Mouse (Mus musculus) fibroblast of lung, adult 2 months (primary cell): ENCODE results near the gene Zfp94.

Experiments
- DNase-seq: peaks from one replicate; pipeline ENCODE4 v3.0.0-alpha.2; 2011; ENCODE audit warnings: low read depth

Zfp94 gene

DNA sequence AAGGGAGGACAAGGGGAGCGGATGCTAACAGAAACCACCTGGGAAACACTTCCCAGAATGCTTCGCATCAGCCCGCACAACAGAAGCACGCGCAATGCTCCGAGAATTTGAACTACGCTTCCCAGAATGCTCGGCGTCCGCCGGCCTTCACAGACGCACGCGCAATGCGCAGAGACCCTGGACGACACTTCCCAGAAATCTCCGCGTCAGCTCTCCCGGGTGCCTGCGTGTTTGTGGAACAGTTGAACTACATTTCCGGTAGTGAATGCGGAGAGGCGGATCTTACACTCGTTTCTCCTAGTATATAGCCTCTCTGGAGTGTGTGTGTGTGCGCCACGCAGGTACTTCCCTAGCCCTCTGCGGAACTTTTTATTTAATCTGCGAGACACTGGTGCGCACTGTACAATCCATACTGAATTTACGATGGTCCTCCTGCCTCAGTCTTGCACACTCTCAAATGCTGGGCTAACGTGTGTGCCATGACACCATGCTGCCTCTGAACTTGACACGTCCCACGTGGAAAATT lies at the start of gene Zfp94:
TSS of gene Zfp94 (minus strand) at position 100 of the 526 bp plus-strand sequence.
- DNase-seq = peak; percentile 91

DNA sequence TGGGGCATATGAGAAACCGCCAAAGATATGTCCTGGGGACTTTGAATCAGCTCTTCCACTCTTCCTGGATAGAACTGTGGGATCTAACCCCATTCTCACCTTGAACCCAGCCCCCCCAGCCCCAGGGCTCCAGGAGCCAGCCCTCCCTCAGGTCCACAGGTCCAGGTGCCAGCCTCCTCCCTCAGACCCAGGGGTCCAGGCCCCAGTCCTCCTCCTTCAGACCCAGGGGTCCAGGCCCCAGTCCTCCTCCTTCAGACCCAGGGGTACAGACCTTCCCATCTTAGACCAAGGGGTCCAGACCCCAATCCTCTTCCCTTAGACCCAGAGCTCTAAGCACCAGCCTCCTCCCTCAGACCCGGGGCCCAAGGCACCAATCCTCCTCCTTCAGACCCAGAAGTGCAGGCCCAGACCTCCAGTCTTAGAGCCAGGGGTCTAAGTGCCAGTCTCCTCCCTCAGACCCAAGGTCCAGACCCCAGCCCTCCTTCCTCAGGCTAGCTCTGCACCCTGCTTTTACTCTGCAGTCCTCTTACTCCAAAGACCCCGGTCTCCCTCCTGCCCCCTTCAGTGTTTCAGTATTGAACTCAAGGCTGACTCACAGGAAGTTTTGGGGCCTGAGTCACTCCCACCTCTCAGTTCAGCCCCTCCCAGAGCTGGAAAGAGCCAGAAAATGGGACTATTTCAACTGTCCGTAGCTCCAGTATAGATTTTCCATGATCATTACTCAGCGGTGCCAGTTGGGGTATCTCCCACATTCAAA lies 49.0 kb upstream of the Zfp94 start:
- DNase-seq = no peak

DNA sequence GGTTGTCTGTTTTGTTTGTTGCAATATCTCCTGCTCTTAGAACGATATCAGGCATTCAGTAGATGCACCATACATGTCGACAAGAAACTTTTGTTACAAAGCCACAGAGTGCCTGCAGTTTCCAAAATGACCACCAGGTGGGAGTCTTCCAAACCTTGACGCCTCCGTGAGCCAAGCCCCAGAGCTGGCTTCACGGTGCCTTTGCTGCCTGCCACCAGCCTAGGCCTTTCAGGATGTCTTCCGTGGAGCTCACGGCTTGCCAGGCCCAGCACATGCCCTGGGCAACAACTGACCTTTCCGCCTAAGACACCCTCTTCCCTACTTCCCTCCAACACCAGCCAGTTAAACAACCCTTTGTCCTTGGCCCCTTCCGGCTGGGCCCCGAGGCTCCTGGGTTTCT lies 48.4 kb upstream of the Zfp94 start:
- DNase-seq = peak; percentile 61

DNA sequence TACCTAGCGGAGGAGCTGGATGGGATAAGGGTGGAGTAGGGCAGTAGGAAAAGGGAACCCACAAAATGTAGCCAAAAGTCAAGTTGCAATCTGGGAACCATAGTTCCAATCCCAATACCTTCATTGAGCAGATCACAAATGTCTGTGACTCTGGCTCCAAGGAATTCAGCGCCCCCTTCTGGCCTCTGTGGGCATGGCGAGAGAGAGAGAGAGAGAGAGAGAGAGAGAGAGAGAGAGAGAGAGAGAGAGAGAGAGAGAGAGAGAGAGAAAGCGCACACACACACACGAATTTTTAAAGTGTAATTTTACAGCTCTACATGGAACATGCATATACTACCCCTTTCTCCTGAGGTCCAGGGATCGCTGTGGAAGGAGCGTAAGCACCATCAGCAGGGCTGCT lies 46.8 kb upstream of the Zfp94 start:
- no peak for DNase-seq

DNA sequence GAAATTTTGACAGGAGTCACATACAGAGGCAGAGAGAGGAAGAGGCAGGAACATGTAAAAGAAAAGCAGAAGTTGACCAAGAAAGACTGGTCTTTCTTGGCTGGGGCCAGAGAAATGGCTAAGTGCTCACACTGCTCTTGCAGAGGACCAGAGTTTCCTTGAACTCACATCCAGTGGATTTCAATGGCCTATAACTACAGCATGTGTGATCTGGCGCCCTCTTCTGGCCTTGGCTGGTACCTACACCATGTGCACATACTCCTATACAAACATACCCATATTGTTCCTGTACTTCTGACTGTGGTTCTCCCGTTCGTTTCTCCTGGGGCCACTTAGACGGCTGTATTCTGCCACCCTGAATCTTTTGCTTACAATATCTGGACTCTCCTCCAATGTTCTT lies 44.5 kb upstream of the Zfp94 start:
- DNase-seq = no peak

DNA sequence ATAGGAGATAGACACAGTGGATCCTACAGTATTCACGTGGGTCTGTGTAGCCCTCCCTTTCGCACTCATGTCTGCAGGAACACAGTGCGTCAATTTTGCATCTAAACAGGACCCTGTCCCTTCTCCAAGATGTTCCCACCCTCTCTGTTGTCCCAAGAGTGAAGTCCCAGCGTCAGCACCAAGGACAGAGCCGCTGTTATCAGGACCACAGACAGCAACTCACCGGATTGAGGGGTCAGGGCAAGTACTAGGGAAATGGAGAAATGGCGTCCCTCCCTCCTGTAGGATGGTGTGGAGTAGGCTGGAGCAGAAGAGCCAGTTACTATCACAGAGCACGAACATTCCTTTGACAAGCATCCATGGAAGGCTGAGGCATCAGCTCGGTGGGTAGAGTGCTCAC lies 42.8 kb upstream of the Zfp94 start:
- no peak for DNase-seq

DNA sequence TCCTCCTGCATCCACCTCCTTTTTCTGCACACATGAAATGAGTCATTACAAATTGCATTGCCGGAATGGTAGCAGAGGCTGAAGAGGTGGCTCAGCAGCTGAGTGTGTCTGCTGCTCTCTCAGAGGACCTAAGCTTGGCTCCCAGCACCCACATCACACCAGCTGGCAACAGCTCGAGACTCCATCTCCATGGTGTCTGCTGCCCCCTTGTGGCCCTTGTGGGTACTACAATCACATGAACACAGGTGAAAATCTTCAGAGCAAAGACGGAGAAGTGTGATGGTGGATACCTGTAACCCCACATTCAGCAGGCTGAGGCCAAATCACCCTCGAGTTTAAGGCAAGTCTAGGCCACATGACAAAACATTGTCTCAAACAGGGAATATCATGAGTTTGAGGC lies 41.4 kb upstream of the Zfp94 start:
- DNase-seq = no peak

DNA sequence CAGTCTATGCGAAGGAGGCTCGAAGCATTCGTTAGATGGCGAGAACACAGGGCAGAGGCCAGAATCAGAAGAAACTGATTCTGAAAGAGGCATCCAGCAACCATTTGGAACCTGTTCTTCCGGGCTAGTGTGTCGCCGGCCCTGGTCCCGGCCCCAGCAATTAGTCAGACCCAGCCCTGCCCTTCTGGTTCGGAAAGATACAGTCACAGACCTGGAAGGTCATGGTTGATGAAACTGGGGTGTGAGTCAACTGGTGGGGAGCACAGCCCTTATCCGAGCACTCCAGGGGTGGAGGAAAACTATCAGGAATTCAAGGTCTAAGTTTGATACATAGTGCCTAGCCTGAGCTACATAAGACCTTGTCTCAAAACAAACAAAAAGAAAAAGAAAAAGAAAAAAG lies 39.6 kb upstream of the Zfp94 start:
- no peak for DNase-seq

DNA sequence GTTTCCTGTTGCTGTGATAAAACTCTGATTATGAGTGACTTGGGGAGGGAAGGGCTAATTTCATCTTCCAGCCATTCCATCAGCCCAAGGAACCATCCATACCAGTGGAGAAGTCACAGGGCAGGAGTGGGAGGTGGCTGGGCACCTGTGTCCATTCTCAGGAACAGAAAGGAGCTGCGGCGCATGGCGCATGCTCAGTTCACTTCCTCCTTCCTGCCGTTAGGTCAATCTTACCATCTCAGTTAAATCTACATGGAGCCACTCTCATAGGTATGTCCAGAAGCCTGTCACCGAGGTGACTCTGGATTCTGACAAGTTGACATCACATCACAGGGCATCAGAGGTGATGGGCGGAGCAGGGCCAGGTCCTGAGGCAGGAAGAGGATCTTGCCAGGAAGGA lies 39.2 kb upstream of the Zfp94 start:
- DNase-seq = no peak

DNA sequence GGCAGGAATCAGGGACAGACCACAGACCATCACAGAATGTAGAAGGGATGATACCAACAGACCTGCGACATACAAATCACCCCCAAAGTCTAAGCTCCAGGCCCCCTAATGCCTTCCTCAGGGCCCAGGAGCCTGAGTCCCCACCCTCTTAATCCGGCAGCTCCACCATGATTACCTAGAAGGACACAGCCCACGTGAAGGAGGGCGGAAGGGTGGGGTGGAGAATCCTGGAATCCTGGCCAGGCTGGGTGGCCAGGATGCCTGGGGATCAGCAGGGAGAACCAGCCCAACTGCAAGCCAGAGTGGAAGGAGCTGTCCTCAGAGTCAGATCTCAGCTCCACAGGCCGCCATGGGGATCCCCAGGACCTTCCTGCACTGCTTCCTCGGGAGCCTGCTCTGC lies 32.4 kb upstream of the Zfp94 start, which contains the start of gene Lypd5:
TSS of gene Lypd5 (plus strand) at position 301 of the 400 bp plus-strand sequence.
- no peak for DNase-seq

DNA sequence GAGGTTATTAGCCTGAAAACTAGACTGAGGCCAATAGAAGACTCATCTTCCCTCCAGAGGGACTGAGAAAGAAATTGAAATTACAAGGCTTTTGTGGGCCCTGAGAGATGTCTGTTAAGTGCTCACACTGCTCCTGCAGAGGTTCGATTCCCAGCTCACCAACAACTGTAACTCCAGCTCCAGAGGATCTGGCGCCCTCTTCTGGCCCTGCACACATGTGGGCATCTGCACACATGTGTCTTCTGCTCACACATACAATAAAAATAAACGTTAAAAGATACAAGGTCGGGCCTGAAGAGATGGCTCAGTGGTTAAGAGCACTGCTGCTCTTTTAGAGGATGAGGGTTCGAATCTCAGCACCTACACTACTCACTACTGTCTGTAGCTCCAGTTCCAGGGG lies 30.0 kb upstream of the Zfp94 start:
- no peak for DNase-seq

DNA sequence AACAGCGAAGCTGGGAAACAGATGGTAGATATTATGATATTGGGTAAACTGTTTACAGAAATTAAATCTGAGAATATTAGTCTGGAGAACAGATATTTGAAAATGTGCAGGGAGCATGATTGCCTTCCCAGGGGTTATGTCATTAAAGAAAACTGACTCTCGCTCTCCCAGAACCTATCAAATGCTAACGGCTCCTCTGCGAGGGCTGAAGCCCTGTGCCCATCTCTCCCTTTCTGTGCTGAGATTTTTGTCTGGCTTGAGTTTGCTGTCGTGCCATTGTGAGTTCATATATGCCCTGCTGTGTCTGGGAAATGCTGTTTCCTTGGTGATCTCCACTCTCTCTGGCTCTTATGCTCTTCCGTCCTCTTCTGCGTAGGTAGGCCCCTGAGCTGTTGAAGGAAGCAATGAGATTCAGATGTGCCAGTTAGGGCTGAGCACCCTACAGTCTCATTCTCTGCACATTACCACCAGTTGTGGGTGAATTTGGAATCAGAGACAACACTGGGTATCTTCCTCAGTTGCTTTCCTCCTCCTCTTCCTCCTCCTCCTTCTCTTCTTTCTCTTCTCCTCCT lies 27.3 kb upstream of the Zfp94 start:
- DNase-seq = no peak

DNA sequence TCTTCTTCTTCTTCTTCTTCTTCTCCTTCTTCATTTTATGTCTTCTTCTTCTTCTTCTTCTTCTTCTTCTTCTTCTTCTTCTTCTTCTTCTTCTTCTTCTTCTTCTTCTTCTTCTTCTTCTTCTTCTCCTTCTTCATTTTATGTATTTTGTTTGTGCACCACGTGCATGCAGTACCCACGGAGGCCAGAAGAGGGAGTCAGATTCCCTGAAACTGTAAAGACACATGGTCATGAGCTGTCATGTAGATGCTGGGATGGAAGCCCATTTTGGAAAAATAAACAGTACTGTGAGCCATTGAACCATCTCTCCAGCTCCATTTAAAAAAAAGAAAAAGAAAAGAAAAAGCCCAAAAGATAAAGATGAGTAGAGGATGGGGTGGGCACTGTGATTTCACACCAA lies 21.8 kb upstream of the Zfp94 start:
- DNase-seq = no peak

DNA sequence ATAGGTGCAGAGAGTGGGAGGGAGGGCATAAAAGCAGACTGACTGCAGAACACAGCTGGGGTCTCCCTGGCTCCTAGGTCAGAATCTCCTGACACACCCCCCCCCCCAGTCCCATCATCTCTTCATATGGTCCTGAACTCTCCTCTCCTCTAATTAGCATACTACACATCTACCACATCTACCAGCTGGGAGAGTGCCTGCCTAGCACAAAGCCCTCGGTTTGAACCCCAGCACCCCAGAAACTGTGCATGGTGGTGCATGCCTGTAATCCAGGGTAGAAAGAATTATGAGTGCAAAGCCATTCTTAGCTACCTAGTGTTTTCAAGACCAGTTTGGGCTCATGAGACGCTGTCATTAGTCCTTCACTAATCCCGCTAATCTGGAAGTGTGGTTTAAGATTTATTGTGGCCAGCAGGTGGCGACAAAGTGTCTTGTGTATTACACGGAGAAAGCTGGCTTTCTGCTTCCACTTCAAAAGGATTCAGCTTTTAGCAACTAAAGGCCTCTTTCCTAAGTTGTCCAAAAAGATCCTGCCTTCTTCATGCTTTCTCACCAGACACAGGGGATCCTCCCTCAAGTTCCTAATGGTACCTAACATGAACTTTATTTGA lies 19.3 kb upstream of the Zfp94 start:
- DNase-seq = peak; percentile 29

DNA sequence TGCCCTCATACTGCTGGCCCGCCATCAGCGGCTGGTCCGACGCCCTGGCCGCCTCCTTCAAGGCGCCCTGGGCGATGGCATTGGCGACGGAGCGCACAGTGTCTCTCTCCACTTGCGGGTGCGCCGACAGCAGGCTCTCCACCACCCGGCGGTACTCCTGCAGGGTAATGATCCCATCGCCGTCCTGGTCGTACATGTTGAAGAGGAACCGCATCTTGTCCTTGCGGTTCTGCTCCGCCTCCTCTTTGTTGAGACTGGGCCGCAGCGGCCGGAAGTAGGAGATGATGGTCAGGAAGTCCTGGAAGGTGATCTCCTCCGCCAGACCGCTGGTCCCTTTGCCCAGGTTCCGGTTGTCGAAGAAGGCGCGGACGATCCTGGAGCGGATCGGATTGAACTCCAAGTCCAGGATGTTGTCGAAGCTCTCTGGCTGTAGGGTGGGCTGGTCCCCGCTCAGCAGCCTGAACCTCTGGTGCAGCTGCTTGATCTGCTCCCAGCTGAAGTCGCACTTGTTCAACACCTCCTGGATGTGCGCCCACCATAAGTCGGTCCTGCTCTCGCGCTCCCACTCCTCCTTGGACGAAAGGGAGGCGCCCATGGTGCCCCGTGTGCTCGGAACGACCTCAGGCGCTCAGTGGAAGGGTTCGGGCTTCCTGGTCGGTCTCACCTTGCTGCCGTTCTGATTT lies 17.0 kb upstream of the Zfp94 start, which contains the start of gene Tescl:
TSS of gene Tescl (minus strand) at position 633 of the 683 bp plus-strand sequence.
- DNase-seq = no peak

DNA sequence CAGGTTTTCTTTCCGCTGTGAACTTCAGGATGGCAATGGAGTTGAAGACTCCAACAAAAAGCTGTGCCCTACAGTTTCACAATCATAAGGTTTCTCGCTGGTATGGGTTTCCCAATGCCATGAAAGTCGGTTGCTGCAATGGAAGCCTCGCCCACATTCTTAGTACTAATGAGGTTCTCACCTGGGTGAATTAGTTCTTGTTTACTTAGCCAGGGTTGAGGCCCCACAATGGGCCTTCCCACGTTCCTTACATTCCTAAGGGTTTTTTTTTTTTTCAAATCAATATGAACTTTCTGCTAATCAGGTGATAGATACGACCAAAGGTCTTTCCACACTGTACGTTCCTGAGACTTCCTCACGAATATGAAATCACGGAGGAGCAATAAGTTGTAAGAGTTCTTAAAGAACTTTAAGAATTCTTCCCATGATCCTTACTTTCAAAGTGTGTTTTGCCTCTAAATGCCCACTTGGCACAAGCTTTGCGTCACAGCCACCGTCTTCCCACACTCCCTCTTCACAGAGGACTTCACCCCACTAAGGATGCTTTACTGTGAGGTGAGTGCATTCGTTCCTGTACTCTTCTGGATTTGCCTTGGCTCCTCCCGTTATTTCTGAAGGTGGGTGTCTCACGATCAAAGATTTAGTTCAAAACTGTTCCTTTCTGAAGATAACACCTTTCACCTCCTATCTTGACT lies 11.0 kb upstream of the Zfp94 start:
- DNase-seq = no peak

DNA sequence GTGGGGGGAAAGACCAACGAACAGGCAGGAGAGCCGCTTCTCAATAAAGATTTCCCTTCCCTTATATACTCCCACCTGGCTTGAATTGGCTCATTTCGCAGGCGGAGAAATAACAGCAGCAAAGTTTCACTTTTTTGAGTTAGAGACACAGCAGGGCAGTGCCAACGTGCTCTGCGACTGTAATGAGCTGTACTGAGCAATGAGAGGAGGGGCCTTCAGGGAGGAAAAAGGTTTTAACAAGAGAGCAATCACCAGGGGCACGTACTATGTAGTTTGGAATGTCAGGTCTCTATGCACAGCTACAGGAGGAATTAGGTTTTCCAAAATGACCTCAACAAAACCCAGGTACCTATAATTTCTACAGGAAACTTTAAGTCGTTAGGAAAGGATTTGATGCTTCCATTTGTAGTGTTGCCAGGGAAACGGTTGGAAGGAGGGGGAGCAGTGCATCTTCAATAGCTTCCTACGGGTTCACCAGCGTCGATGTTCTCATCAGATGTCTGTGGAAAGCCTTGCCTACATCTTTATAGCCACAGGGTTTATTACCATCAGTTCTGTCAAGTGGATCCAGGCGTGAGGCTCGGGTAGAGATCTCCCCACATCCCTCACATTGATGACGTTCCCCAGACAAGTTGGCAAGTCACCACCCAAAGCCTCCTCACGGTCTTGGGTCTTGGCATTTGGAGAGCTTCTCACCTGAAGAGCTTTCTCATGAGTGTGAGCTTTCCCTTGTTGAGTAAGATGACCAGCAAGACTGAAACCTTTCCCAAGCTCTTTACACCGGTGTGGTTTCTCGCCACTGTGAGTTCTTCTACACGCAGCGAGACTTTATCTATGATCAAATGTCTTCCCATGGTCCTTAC lies 10.0 kb upstream of the Zfp94 start:
- no peak for DNase-seq

DNA sequence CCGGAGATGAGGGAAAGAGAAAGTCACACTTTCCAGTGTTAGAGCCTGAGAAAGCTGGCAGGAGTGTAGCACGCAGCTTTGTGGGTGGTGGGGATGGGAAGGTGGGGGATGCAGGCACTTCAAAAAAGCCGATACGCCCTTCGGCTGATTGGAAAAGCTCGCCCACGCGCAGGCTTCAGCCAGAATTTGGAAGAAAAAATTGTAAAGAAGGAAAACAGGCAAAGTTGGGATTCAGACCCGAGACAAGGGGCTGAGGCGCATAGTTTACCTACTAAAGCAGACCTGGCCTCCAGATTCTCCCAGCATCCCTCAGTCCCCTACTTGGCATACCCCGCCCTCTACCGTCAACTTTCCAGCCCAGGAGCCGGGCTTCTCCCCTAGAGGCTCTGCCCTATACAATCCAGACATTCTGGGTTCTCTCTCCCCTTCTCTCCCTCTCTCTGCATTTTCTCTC lies 9.2 kb upstream of the Zfp94 start:
- DNase-seq = no peak

DNA sequence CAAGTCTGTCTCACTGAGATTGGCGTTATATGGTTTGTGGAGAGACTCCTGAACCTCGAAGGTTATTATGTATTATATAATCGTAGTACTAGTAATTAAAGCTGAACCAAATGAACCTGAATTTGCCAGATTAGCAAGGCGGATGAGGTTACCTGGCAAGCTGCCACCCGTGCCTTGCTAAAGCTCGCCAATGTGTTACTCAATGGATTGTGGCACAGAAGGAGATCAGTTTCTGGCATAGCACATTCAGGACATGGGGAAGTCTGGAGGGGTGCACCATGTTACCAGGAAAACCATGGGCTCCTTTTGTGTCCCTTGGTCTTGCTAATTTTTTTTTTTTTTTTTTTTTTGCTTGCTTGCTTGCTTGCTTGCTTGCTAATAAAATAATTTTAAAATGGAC lies 8.7 kb upstream of the Zfp94 start:
- no peak for DNase-seq

DNA sequence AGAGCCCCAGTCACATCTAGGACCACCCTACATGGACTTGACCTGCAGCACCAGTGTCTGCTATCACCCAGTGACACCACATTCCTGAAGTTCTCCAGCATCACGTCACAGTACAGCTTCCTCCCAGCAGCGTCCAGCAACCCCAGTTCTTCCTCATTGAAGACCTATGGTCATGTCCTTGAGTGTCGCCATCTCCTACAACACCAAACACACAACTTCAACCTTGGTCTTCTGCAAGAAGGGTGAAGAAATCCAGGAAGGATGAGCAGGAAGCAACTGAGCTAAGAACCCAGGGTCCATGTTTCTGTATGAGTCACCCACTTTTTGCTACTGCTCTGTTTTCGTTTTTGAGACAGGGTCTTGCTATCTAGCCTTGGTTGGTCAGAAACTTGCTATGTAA lies 6.1 kb upstream of the Zfp94 start:
- DNase-seq = no peak

DNA sequence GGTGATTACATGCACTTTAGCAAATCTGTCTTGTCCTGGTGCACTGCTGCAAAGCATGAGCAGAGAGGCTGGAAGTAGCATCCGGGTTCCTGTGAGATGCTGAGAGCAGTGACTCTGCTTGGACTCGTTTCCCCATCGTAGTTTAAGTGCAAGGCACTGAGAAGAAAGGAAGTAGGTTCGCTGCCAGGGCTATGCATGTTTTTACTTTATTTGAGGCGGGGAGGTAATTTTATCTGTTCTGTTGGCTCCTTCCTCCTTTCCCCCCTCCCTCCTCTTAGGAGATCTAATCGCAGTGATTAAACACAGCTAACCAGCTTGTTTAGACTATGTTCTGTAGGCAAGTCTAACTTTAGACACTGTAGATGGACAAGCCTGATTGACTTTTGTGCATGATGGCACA lies 2.5 kb upstream of the Zfp94 start:
- no peak for DNase-seq
